Mouse (Mus musculus): Measurements from ENCODE around the gene Mrgbp.

- TF ChIP-seq CTCF (IDR thresholded peaks at IDR 0.05; ENCODE audit: extremely low read depth, insufficient read depth, insufficient read length, insufficient replicate concordance) (no peak), POLR2A (IDR thresholded peaks at IDR 0.05; ENCODE audit: low read depth, low read length) (no peak)
These were observed 30.8 kb downstream of the Mrgbp start for GRCm38 (mm10) chr2:180611882-180612281.
